Mouse (Mus musculus): ENCODE measurements around the gene Cd101.

Gene Cd101

GRCm38 (mm10) chr3:100998904-100999340 lies 30.4 kb downstream of the Cd101 start:
- DNase-seq = peak; percentile 73 to 80

GRCm38 (mm10) chr3:100997785-100998570 lies 31.4 kb downstream of the Cd101 start:
- DNase-seq = peak; percentile 24 to 52

GRCm38 (mm10) chr3:100994252-100994651 lies 35.1 kb downstream of the Cd101 start:
- no peak for DNase-seq

- DNase-seq = peak; percentile 16 to 46
Observed at GRCm38 (mm10) chr3:100993718-100994117, 35.6 kb downstream of the Cd101 start.

GRCm38 (mm10) chr3:100993158-100993557 lies 36.2 kb downstream of the Cd101 start:
- DNase-seq = peak in 1 of 2 experiments; percentile 31

- no peak for DNase-seq
Observed at GRCm38 (mm10) chr3:100990231-100990630, 39.1 kb downstream of the Cd101 start.

- DNase-seq = peak; percentile 52 to 59
Observed at GRCm38 (mm10) chr3:100989417-100989816, 39.9 kb downstream of the Cd101 start.

- no peak for DNase-seq
Observed at GRCm38 (mm10) chr3:100979290-100979689, 50.1 kb downstream of the Cd101 start.

- no peak for DNase-seq
Observed at GRCm38 (mm10) chr3:100973906-100974305, 55.5 kb downstream of the Cd101 start.

GRCm38 (mm10) chr3:100969176-100969917 lies 60.0 kb downstream of the Cd101 start, which contains the start of gene Ttf2:
Gene Ttf2, minus strand, starts transcription at chr3:100969663.
- peak; percentile 96 for DNase-seq

GRCm38 (mm10) chr3:100963849-100964542 lies 65.4 kb downstream of the Cd101 start:
- DNase-seq = peak; percentile 59 to 68

- no peak for DNase-seq
Observed at GRCm38 (mm10) chr3:100961501-100961900, 67.9 kb downstream of the Cd101 start.

- DNase-seq = no peak
Observed at GRCm38 (mm10) chr3:100961007-100961406, 68.3 kb downstream of the Cd101 start.

GRCm38 (mm10) chr3:100954616-100955015 lies 74.7 kb downstream of the Cd101 start:
- DNase-seq = no peak

- DNase-seq = no peak
Observed at GRCm38 (mm10) chr3:100951531-100951930, 77.8 kb downstream of the Cd101 start.

GRCm38 (mm10) chr3:100947286-100947685 lies 82.1 kb downstream of the Cd101 start:
- DNase-seq = no peak
